Mouse (Mus musculus) embryonic facial prominence, embryonic 12.5 days (tissue): ENCODE results near the gene Plp1. TPM values are rescaled to one million over a fixed set of nuclear protein-coding genes. Genes with fewer than 3 reads are reported as not detected.

Experiments
- ATAC-seq: fragments of 200-750 bp; cut with Nextera tagmentation; 2 replicates; pipeline ENCODE4 v1.8.0; 2017; ENCODE audit not compliant: insufficient number of reproducible peaks, insufficient read depth, low FRiP score, low TSS enrichment
- H3K27ac ChIP-seq: fragments of 300-500 bp; sonication (generic); 2 replicates; pipeline ENCODE4 v1.5.1; 2016; ENCODE audit warnings: mild to moderate bottlenecking
- H3K27me3 ChIP-seq: fragments of 300-500 bp; sonication (generic); 2 replicates; pipeline ENCODE4 v1.6.1; 2016; ENCODE audit warnings: mild to moderate bottlenecking, moderate library complexity
- H3K36me3 ChIP-seq: fragments of 300-500 bp; sonication (generic); 2 replicates; pipeline ENCODE4 v1.6.1; 2016; ENCODE audit warnings: mild to moderate bottlenecking
- H3K4me1 ChIP-seq: fragments of 300-500 bp; sonication (generic); 2 replicates; pipeline ENCODE4 v1.6.1; 2016
- H3K4me2 ChIP-seq: fragments of 300-500 bp; sonication (generic); replicated peaks from 2 replicates; pipeline ENCODE4 v1.6.1; 2016; ENCODE audit warnings: mild to moderate bottlenecking, moderate library complexity
- H3K4me3 ChIP-seq: fragments of 300-500 bp; sonication (generic); 2 replicates; pipeline ENCODE4 v1.5.1; 2016; ENCODE audit warnings: mild to moderate bottlenecking
- H3K9ac ChIP-seq: fragments of 300-500 bp; sonication (generic); 2 replicates; pipeline ENCODE4 v1.6.1; 2016; ENCODE audit warnings: mild to moderate bottlenecking, moderate library complexity
- H3K9me3 ChIP-seq: fragments of 300-500 bp; sonication (generic); 2 replicates; pipeline ENCODE4 v1.6.1; 2016; ENCODE audit warnings: mild to moderate bottlenecking, moderate library complexity
- WGBS: fragments of 180-500 bp; shearing (Covaris S2); methylation state at CpG from one replicate; pipeline ENCODE4 v1.1.7; 2016; 5-methylcytosine and 5-hydroxymethylcytosine counted together
- polyA plus RNA-seq: library from polyadenylated mRNA; unstranded; fragments of >200 nt; fragmentation: Nextera tagmentation; extraction: Ambion mirVana; gene quantifications from 2 replicates; pipeline ENCODE4 v1.2.1, GENCODE M21; 2016

Gene Plp1
- polyA plus RNA-seq, 1 experiment from 2014 or later = 15.0 TPM

GRCm38 (mm10) chrX:136868061-136869040 lies 45.9 kb downstream of the Plp1 start, which contains the start of gene Rab9b:
Gene Rab9b (minus strand): TSS chrX:136868755.
- ATAC-seq = peak; percentile 75; the same call in 1 of the 2 replicates
- H3K27ac ChIP-seq = no peak within 1 kb of the TSS
- no peaks in the 10 kb centered on the region for H3K4me1 ChIP-seq
- WGBS = 14% methylated on average over 30 of the region's 36 CpGs
- no peaks in the 10 kb centered on the region for H3K9me3 ChIP-seq
- H3K27me3 ChIP-seq = peaks cover 8% of the 10 kb centered on the region; the same call in 1 of the 2 replicates
- H3K4me2 ChIP-seq = peak within 1 kb of the TSS; percentile 66
- H3K36me3 ChIP-seq = no peaks in the 10 kb centered on the region
- H3K4me3 ChIP-seq = peak within 1 kb of the TSS; percentile 47
- peak within 1 kb of the TSS; percentile 33; the same call in 1 of the 2 replicates for H3K9ac ChIP-seq

Other genes with a start within 250 kb of the Plp1 start
- 20.4 and 22.7 TPM in 2 replicates for gene Tceal3, start 231.8 kb upstream of the Plp1 start, polyA plus RNA-seq
- 11.0 and 11.6 TPM in 2 replicates for gene Tceal1, start 114.7 kb upstream of the Plp1 start, polyA plus RNA-seq
- 595 and 635 TPM in 2 replicates for gene Morf4l2, start 79.0 kb upstream of the Plp1 start, polyA plus RNA-seq
- gene Glra4, start 42.5 kb upstream of the Plp1 start, polyA plus RNA-seq = 0.11 TPM in 1 of 2 replicates, not detected in the other
- gene Rab9b, start 46.1 kb downstream of the Plp1 start, polyA plus RNA-seq = 0.83 and 1.1 TPM in 2 replicates
- gene H2bfm, start 104.7 kb downstream of the Plp1 start, polyA plus RNA-seq = not detected in 2 replicates
- 105 and 108 TPM in 2 replicates for gene Tmsb15b2, start 152.8 kb downstream of the Plp1 start, polyA plus RNA-seq
- 7.0 and 11.5 TPM in 2 replicates for gene Tmsb15l, start 154.2 kb downstream of the Plp1 start, polyA plus RNA-seq
- 35.6 and 45.5 TPM in 2 replicates for gene Tmsb15b1, start 154.2 kb downstream of the Plp1 start, polyA plus RNA-seq
- gene Zcchc18, start 170.5 kb downstream of the Plp1 start, polyA plus RNA-seq = 51.7 and 55.0 TPM in 2 replicates
- gene Slc25a53, start 215.6 kb downstream of the Plp1 start, polyA plus RNA-seq = 12.5 and 16.6 TPM in 2 replicates
- 11.8 and 14.0 TPM in 2 replicates for gene Fam199x, start 226.9 kb downstream of the Plp1 start, polyA plus RNA-seq